Mouse (Mus musculus) lung, postnatal 10 days (tissue): Measurements from ENCODE around the gene Katnbl1.

ENCODE experiments used
- DNase-seq: peaks from one replicate; pipeline ENCODE4 v3.0.0; 2021

The Katnbl1 gene

DNA sequence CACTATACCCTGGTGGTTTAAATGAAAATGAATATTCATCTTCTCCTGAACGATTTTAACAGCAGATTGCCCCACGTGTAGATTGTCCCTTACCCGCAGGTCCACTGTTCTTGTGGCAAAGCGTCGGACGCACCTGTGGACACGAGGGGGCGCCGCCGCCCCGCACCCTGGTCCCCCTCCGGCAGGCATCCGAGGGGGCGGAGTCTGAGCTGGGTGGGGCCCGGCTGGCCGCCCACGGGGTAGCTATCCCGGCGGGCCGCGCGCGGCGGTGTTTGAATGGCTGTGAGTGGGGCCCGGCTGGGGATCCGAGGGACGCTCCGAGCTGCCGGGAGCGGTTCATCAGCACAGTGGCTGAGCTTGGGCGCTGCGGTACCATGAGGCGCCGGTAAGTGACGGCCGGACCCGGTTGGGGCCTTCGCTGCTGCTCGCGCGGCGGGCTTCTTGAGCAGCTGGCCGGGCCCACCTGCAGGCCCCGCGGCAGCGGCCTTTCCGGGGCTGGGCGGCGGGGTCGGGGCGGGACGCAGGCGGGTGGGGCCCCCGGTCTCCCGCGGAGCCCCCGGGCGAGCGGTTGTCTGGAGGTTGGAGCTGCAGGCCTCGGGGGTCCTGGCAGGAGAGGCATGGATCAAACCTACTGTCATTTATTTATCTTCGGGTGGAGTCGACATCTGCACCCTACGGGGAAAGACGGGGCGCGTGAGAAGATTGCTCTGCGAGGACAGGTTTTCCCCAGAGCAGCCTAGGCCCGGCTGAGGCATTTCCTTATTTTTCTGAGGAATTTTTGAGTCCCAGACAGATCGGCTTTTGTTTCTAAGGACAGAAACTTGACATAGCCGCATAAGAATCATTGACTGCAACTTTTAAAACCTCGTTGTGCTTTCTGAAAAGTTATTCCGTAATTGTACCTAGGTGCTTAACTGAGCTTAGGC lies at the start of gene Katnbl1:
Katnbl1 (plus strand) TSS at position 239 of the 926 bp plus-strand sequence.
- peak; percentile 97 for DNase-seq

DNA sequence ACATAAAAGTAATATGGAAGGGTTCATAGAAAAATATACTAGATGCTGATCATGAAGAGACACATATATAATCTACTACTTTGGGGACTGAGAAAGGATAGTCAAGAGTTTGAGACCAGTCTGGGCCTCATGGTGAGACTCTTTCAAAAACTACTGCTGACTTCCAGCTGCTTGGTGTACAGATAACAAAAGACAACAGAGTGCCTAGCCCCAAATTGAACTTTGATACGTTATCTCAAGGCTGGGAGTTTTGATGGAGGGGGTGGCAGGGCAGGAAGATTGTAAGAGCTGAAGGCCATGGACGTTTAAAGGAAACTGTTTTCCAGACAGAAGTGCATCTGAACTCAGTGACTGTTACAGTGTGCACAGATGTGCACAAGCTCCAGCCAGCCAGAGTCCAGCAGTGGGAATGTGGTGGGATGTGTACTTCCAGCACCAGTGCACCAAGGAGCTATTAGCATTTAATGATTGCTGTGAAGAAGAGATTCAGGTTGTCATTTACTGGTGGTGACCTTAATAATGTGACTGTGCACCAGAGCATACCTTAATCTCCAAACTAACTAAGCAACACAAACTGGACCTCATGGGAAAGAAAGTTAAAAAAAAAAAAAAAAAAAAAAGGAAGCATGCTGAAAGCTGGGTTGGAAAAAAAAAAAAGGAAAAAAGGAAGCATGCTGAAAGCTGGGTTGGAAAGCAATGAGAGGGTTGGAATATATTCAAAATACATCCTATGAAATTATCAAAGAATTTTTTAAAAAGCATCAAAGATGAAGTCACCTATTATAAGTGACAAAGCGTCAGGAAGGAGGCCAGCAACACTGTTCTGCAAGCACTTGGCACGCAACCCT lies 46.7 kb upstream of the Katnbl1 start:
- no peak for DNase-seq

DNA sequence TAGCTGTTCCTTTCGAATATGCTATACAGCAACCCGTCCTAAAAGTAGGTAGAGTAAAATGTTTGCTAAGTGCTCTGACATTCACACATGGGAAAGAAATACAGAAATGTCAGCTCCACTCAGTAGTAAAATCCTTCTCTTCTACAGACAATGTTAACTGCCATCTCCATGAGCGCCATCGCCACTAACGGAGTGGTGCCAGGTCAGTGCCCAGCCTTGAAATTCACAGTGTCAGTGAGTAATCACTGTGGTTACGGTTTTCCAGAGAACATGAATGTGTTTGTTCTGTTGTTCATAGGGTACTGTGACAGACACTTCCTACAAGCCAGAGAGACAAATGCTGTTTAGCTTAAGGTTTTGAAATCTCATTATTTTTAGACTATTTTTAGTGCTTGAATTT lies 41.8 kb upstream of the Katnbl1 start:
- DNase-seq = no peak

DNA sequence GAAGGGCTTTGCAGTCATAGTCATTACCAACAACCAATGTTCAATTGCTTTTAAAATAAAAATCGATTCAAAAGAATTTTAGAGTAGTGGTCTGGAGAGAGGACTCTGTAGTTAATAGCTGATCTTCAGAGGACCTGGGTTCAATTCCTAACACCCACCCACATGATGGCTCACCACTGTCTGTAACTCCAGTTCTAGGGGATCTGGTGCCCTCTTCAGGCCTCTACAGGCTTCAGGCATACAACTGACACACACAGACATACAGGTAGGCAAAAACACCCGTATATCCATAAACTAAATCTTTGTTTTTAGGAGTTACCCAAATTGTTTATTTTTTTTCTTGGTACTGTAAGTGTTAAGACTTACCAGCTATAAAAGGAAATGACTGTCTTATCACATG lies 39.3 kb upstream of the Katnbl1 start:
- no peak for DNase-seq

DNA sequence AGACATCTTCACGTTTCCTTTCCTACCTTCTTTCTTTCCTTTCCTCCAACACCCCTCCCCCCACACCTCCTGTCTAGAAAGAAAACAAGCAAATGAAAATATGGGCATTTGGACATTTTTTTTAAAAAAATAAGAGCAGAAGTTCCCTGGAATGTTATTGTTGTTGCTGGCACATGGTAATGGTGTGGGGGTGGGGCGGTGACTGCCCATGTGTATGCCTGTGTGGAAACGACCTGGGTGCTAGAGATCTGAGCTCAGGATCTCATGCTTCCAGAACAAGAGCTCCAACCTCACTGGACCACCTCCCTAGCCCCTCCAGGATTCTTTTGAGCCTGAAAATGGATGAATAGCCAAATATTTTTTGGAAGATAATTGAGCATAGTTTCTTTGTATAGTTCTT lies 37.9 kb upstream of the Katnbl1 start:
- no peak for DNase-seq

DNA sequence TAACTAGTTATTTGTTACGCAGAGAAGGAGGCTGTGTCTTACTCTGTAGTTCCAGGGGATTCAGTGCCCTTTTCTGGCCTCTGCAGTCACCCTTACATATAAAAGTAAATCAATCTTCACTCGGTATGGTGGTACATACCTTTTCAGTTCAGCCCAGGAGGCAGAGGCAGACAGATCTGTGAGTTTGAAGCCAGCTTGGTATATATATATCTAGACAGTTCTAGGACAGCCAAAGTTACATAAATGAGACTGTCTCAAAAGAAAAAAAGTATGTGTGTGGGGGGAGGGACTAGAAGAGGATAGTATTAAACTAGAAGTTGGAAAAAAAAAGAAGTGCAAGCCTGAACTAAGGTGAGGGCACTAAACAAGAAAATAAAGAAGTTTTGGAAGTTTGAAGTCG lies 30.8 kb upstream of the Katnbl1 start:
- DNase-seq = no peak

DNA sequence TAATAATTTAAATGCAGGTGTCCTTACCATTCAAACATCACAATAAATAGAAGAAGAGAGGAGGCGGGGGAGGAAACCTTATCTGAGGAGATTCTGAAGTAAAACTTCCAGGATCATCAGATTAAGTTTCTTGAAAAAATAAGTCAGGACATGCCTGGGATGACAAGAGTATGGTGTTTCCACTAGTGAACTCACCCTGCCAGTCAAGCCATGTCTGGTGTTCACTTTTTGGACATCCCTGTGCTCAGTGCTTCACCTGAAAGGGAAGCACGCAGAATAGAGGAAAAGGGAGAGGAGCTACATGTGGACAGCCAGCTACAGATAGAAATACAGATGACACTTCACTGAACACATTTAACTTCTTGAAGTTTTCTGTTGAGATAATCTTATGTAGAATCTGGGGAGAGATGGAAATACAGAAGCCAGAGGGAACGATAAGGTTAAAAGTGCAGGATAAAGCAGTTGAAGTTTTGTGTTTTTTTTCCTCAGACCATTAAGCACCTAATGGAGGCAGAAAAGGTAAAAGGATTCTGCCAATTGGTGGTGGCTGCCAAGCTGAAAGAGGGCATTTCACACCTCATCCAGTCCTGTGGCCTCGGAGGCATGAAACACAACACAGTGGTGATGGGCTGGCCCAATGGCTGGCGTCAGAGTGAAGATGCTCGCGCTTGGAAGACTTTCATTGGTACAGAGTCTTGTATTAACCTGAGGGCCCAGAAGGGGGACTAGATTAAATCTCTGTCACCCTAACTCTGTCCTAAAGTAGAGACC lies 25.1 kb upstream of the Katnbl1 start:
- DNase-seq = no peak

DNA sequence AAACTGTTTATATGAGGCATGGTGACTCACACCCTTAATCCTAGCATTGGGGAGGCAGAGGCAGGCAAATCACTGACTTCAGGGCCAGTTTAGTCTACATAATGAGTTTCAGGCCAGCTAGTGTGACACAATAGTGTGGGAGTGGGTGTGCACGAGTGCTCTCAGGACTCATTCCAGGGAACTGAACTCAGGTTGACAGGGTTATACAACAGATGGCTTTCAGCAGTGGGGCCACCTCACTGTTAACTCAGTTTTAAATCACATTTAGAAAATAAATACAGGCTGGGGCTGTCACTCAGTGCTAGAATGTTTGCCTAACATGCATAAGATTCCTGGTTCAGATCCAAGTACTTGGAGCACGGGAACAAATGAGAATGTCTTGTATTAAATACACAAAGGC lies 19.4 kb upstream of the Katnbl1 start:
- DNase-seq = peak; percentile 6

DNA sequence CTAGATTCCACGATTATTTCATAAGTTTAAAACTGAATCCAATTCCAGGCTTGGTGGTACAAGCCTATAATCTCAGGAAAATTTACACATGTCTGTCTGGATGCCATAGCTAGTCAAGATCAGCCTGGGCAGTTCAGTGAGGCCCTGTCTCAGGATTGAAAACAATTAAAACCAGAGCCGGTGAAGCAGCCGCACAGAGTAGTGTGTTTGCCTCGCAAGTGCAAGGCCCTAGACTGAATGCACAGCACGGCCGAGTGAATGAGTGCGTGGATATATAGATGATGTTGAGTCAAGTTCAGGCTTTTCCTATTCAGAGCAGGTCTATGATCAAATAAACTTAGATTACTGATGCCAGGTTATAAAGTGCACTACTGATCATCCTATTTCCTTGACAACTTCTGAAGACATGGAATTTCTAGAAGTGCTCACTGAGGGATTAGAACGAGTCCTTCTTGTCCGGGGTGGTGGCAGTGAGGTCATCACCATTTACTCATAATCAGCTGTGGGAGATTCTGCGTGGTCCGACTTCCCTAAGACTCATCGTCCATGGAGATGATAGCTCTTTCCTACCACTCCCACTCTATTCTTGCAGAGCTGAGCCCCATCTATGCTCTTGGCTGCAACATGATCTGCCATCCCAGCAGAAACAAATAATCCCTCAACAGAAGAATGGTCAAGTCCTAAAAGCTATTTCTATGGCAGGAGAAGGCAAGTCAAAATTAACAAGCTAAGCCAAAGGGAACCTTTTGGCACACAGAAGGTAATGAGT lies 18.8 kb upstream of the Katnbl1 start:
- DNase-seq = no peak

DNA sequence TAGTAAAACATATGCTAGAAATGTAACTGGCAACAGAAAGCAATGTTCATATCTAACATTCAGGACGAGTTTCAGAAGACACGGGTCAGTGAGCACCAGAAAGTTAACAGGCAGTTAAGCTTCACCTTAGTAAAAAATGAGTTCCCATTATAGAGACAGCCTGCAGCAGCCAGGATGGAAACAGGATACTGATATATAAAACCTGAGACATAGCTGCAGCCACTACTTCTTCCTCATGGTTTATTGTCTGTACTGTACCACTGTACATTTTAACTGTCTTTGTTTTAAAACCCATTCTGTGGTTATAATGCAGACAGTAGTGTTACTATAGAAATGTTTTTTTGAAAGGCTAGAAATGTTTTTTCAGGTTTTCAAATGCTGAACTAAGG lies 18.2 kb upstream of the Katnbl1 start:
- no peak for DNase-seq

DNA sequence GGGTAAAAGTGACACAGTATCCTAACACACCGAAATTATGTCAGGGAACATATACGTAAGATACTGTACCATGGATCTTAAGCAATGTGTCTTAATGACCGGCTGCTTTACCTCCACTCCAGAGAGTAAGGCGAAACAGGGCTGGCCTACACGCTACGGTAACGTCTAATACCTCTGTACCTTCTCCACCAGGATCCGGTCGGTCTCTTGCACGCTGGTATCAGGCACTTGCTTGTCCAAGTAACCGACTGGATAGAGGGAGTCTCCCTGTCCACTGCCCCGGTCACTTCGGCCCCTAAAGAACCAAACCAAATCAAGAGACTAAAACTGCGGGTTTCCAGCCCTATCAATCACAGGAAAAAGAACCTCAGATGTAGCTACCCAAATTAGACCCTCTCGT lies 11.8 kb upstream of the Katnbl1 start:
- no peak for DNase-seq

DNA sequence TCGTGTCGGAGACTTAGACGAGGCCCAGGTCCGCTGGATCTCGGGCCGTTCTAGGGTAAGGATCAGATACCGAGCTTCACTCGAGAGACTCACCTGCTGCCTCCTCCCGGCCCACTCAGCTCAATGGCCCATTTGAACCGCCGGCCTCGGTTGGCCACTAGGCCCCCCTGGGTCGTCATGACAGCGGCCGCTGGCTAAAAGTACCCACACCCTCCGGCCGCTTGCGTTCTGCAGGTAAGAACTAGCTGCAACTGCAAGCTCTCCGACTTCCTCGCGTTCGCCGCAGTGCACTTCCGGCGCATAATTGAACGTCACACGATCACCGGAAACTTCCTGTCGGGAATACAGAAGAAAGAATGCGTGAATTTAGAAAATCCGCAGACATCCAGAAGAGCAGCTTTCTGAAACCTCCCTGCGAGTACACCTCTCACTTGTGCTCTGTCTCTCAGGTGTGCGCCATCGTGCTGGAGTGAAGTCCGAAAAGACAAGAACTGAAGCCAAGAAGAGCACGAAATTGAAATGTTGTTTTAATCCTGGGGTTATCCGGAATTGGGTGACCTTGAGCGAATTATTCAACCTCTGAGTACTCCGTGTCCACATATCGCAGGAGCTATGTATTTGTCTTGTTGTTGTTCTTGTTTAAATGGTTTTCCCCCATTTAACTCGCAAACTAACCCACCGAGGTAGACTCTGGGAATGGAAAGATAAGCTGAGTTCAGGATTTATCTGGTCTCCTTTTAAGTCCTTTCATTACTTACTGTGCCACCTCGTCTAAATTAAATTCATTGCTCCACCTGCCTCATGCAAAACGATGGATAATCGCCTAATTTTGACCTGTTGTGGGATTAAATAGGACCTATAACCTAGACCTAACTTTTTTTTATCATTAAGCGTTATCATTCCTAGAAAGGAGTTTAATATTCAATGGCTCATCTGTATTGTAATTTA lies 11.0 kb upstream of the Katnbl1 start, which contains the start of gene Emc4:
Emc4 (minus strand) TSS at position 302 of the 948 bp plus-strand sequence.
- peak; percentile 94 for DNase-seq

DNA sequence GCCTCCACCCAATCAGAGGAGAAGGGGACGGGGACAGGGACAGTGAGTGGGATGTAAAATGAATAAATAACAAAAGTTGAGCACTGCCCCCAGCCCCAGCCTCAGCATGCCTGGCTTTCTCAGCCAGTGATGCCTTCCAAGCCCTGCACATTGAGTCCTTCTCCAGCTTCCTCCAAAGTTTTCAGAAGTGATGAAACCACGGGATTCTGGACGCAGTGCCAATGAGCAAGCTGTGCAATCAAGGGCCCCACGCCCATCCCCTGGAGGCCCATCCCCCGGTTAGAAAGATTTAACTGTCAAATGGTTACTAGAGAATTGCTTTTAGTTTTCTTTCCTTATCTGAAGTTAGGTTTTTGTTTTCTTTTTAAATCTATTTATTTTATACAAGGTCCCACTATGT lies 9.1 kb upstream of the Katnbl1 start:
- peak; percentile 29 for DNase-seq

DNA sequence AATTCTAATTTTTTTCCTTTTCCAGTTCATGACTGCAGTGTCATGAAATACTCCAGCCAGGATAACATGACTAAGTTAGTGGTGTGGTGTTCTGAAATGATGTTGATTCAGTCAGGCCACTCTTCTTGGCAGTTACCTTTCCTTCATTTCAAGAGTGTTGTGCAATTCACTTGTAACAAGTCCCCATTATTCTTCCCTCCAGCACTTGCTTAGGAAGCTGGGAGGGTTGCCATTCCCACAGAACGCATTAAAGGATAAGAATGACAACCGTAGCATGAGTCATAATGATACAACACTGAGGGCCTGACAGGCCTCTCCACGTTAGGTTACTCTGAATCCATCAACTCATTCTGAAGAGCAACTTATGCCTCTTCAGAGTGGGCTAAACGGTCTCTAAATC lies 5.9 kb upstream of the Katnbl1 start:
- DNase-seq = no peak

DNA sequence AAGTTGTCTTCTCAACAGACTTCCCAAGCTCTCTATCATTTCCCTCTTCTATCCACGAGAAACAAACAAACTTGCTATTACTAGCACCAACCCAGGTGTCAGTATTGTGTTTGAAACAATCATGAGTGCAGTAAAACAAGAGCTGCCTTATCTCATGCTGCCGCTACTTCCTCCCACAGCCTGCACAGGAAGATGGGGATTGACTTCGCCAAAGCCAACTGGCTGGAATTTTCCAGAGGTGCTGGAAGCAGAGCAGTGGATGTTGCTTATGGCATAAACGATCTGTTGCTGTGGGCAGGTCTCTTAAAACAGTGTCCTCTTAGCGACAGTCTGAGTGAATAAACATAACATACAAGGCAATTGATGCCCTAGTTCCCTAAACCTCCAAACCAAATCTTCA lies 4.4 kb upstream of the Katnbl1 start:
- DNase-seq = peak; percentile 37

DNA sequence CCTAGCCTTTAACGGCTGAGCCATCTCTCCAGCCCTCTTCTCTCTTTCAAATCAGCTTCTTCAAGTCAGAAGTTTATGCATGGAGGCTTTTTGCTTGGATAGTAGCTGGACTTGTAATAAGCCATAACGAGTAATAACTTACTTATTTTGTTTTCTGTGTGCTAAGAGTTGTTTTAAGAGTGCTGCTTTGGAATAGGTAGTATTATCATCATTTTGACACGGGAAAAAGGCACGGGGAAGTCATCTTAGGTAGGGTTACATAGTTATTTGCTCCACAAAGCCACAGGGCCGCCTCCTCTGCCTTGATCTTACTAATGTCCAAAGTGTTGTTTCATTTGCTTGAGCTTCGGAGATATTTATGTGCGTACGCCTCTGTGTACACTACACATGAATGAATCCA lies 1.1 kb downstream of the Katnbl1 start:
- DNase-seq = no peak

DNA sequence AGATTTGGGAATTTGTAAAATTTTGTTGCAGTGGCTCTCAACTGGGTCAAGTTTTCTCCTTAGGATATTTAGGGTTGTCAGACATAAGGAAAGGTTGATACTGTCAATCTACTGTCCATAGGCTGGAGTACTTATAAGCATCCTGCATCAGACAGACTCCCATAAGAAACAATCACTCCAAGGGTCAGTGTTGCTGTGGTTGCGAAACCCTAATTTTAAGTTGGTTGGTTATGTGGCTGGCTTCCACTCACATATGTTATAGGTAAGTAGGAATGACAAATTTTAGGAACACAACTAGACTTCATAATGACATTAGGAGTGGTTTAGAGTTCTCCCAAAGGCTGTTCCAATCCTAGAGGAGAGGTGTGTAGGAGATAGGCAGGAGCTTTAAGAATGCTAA lies 2.2 kb downstream of the Katnbl1 start:
- no peak for DNase-seq

DNA sequence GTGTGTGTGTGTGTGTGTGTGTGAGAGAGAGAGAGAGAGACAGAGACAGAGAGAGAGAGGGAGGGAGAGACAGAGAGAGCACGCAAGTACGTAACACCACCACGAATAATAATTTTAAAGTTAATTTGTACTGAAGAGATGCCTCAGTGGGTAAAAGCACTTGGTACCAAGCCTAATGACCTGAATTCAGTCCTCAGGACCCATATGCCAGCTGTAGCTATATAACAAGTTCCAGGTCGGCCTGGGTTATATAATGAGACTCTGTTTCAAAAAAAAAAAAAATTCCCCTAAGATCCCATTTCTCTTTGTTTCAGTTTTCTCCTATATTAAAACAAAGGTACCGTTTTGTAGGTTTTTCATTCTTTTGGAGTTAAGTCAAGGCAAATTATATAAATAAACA lies 11.8 kb downstream of the Katnbl1 start:
- DNase-seq = no peak

DNA sequence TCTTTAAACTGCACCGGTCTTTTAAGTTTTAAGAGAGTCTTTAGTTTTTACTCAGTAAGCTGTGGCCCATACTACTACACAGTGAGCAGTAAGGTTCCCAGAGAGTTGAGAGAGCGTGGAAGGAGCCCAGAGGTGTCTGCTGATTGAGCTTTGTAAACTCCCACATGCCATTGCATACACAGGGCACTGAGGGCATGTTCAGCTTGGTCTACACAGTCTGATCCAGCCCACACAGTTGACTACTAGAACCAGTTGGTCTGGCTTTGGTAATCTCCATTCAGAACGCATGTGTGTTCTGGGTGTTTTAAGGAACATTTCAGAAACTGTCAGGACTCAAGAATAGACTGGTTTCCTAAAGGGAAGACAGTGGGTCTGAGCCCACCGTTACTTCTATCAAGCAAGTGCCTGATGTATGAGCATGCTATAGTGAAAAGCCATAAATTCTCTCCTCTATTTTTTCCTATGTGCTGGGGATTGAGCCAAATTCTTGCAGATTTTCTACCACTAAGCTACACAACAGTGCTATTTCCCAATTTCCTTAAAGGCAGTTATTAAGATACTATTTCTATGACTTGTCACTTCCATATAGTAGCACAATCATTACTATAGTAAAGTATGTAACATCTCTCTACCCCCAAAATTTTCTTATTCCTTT lies 12.5 kb downstream of the Katnbl1 start:
- no peak for DNase-seq

DNA sequence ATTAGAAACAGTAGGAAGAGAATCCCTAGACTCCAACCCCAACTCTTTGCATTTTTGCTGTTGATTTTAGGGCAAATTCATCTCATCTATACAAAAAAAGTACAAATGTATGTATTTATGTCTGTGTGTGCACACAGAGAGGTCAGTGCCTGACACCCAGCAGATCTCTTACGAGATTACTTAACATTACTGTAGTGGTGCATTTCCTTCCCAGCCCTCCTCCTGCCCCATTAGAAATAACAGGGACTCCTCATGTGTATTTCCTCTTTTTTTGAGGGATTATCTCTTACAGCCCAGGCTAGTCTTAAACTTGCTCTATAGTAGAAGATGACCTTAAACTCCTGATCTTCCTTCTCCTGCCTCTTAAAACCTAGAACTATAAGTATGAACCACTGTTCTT lies 13.7 kb downstream of the Katnbl1 start:
- DNase-seq = no peak

DNA sequence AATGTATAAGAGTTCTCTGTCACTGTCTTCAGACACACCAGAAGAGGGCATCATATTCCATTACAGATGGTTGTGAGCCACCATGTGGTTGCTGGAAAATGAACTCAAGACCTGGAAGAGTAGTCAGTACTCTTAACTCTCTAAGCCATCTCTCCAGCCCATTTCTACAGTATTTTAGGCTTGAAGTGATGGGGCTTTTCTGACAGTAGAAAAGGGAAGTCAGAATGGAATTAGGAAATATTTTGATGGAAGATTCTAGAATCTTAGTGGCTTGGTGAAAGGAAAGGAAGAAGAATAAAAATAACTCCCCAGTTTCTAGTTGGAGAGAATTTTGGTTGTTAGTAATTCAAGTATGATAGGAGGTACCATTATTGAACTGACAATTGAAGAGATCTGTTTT lies 14.9 kb downstream of the Katnbl1 start:
- no peak for DNase-seq
